ENCODE assay signal across 10 mouse cellular contexts in genomic region chr12:107927961-107928431, GRCm38 (mm10).
DNase-seq lines count a peak whose midpoint lies in the region; ATAC-seq lines count a peak whose summit lies in the region.
"Had no signal": no experiment of that assay in that cellular context is flagged by ENCODE, and none has a peak within 500 bp of the region (broad histone marks: within the 10 kb centered on the region; RNA-seq: fewer than 3 reads in every experiment).

No protein-coding gene starts in this region.

- H3K36me3 ChIP-seq in lung, embryonic 15.5 days = no peaks in the 10 kb centered on the region
- H3K36me3 ChIP-seq in forebrain, embryonic 10.5 days (replicated peaks) = no peaks in the 10 kb centered on the region

- H3K4me3 ChIP-seq in lung, embryonic 15.5 days = no peak overlapping the region
- H3K4me3 ChIP-seq in forebrain, embryonic 10.5 days = no peak overlapping the region
- H3K4me3 ChIP-seq: heart, adult 2 months; myocyte had no signal

- H3K4me2 ChIP-seq in lung, embryonic 15.5 days = peak overlapping the region; percentile 33

- 0 out of 2 replicates have a peak, but pooled peaks cover 3% of the 10 kb centered on the region for H3K27me3 ChIP-seq in lung, embryonic 15.5 days
- H3K27me3 ChIP-seq in forebrain, embryonic 10.5 days (ENCODE audit: poor library complexity, severe bottlenecking) = no peaks in the 10 kb centered on the region

- no peaks in the 10 kb centered on the region for H3K9me3 ChIP-seq in lung, embryonic 15.5 days
- no peaks in the 10 kb centered on the region for H3K9me3 ChIP-seq in forebrain, embryonic 10.5 days

- ATAC-seq in lung, embryonic 15.5 days (ENCODE audit: borderline replicate concordance, extremely low read depth, low FRiP score, low TSS enrichment) = peak; percentile 53; the same call in 1 of the 2 replicates
- ATAC-seq in granulocyte monocyte progenitor cell, adult 5-6 weeks (replicated peaks; ENCODE audit: poor library complexity, severe bottlenecking) = no peak

- 28% methylated on average over 10 of the region's 10 CpGs for WGBS in lung, embryonic 15.5 days
- 86% methylated on average over 10 of the region's 10 CpGs for WGBS in forebrain, embryonic 10.5 days

- H3K4me1 ChIP-seq in lung, embryonic 15.5 days = peaks cover 52% of the 10 kb centered on the region
- H3K4me1 ChIP-seq in forebrain, embryonic 10.5 days = peaks cover 73% of the 10 kb centered on the region

- peak overlapping the region; percentile 52; the same call in 1 of the 2 replicates for H3K27ac ChIP-seq in lung, embryonic 15.5 days
- peak overlapping the region; percentile 48 for H3K27ac ChIP-seq in forebrain, embryonic 10.5 days
- H3K27ac ChIP-seq: heart, adult 2 months had no signal

- H3K9ac ChIP-seq in lung, embryonic 15.5 days = no peak overlapping the region

- DNase-seq in lung, postnatal 36 days = no peak
- DNase-seq in forebrain, embryonic 10.5 days (ENCODE audit: extremely low spot score, low spot score) = no peak
- DNase-seq in kidney, postnatal 14 days = peak; percentile 43
- DNase-seq in right cerebral cortex, postnatal 4 days = peak; percentile 46
- DNase-seq in ovary, postnatal 10 days (ENCODE audit: low spot score) = no peak
- DNase-seq in frontal cortex, postnatal 14 days (ENCODE audit: low spot score in 2 of 2) = no peak
- DNase-seq: heart, adult 2 months had no signal

Comparison
In these comparisons a context has a peak if more than half of its experiments do, and no peak if none do; other contexts are left out.
1. DNase-seq: peak in kidney, postnatal 14 days (single experiment) and right cerebral cortex, postnatal 4 days (single experiment); none in lung, postnatal 36 days (single experiment), forebrain, embryonic 10.5 days (single experiment), ovary, postnatal 10 days (single experiment) and frontal cortex, postnatal 14 days (0 of 2).